Comparison of ENCODE assay signal across 14 mouse cellular contexts in genomic region chr12:32006391-32006929, GRCm38 (mm10).
"Had no signal": no experiment of that assay in that cellular context is flagged by ENCODE, and none has a peak within 500 bp of the region (broad histone marks: within the 10 kb centered on the region; RNA-seq: fewer than 3 reads in every experiment).

No protein-coding gene starts in this region.

- H3K9me3 ChIP-seq: liver, embryonic 15.5 days; lung, embryonic 15.5 days had no signal

- H3K4me1 ChIP-seq: limb, embryonic 13.5 days; lung, embryonic 15.5 days; neural tube, embryonic 13.5 days had no signal

- H3K27ac ChIP-seq: kidney, postnatal 0 days; limb, embryonic 13.5 days; liver, embryonic 15.5 days; lung, embryonic 15.5 days; neural tube, embryonic 13.5 days had no signal

- H3K4me3 ChIP-seq: limb, embryonic 13.5 days; liver, embryonic 15.5 days; lung, embryonic 15.5 days; neural tube, embryonic 13.5 days had no signal

- H3K36me3 ChIP-seq: limb, embryonic 13.5 days; lung, embryonic 15.5 days; neural tube, embryonic 13.5 days had no signal

- DNase-seq: kidney, adult 11 months; kidney, adult 9 months; kidney, postnatal 4 days; left cerebral cortex, postnatal 4 days; lung, postnatal 14 days; midbrain, embryonic 14.5 days; right cerebral cortex, postnatal 14 days; thymus, adult 18-20 months; thymus, postnatal 14 days had no signal

- H3K27me3 ChIP-seq: limb, embryonic 13.5 days; liver, embryonic 15.5 days; lung, embryonic 15.5 days; neural tube, embryonic 13.5 days had no signal

- H3K9ac ChIP-seq: limb, embryonic 13.5 days; liver, embryonic 15.5 days; lung, embryonic 15.5 days; neural tube, embryonic 13.5 days had no signal

- H3K4me2 ChIP-seq: limb, embryonic 13.5 days; liver, embryonic 15.5 days; lung, embryonic 15.5 days; neural tube, embryonic 13.5 days had no signal
